Mouse (Mus musculus): ENCODE data around the gene Slc38a6.

The Slc38a6 gene

GRCm38 (mm10) chr12:73324180-73324586 is 37.6 kb downstream of the Slc38a6 start:
- DNase-seq (ENCODE audit: low spot score in 2 of 2), result no peak

DNA sequence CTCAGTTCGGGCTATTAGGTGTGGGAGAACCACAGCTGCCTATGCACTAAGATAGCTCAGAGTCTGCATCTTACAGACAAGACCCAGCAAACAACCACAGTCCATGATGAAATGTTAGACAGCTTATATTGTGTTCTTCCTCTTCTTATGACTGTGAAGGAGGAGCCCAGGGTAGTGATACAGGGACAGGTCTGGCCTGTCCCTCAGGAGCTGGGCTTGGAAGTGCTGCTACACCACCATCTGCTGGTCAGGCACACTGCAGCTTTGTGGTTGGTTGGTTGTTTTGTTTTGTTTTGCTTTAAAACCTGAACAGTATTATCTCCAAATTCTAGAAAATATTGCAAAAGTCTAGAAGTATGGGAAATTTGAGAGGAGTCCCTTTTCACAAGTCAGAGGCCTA is 38.2 kb downstream of the Slc38a6 start:
- DNase-seq (ENCODE audit: low spot score in 2 of 2), result no peak

DNA sequence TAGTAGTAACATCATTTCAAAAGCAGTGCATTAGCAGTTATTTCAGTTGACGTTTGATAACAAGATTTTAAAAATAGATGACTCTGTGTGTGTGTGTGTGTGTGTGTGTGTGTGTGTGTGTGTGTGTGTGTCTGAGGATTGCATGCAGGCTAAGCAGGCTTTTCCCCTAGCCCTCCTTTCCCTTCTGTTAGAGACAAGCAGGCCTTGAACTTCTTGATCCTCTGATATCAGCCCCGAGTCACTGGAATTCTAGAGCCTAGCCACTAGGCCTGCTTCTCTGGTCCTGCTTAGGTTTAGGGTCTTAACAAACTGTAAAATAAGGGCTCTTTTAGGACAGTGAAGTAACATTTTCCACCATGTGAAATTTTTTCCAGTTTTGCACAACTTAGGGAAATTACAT is 38.6 kb downstream of the Slc38a6 start:
- DNase-seq (ENCODE audit: low spot score in 2 of 2), result no peak

- no peak for DNase-seq (ENCODE audit: low spot score in 2 of 2)
Measured at GRCm38 (mm10) chr12:73325617-73326016, 39.0 kb downstream of the Slc38a6 start.

DNA sequence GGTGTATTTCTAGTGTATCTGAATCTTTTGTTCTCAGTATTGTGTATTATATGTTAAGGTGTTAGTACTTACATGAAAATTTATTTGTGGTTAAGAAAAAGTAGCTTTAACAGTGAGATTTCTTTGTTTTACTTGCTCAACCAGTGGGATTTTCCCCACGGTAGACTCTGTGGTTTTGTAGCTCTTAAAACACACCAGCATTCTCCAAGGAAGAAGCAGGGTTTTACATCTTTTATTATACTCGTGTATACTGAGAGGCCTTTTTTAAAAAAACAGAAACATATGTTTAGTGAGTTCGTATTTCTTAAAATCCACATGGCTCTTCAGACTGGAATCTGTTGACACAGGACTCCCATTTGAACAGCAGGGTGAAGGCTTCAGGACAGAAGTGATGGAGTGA is 40.8 kb downstream of the Slc38a6 start:
- no peak for DNase-seq (ENCODE audit: low spot score in 2 of 2)

DNA sequence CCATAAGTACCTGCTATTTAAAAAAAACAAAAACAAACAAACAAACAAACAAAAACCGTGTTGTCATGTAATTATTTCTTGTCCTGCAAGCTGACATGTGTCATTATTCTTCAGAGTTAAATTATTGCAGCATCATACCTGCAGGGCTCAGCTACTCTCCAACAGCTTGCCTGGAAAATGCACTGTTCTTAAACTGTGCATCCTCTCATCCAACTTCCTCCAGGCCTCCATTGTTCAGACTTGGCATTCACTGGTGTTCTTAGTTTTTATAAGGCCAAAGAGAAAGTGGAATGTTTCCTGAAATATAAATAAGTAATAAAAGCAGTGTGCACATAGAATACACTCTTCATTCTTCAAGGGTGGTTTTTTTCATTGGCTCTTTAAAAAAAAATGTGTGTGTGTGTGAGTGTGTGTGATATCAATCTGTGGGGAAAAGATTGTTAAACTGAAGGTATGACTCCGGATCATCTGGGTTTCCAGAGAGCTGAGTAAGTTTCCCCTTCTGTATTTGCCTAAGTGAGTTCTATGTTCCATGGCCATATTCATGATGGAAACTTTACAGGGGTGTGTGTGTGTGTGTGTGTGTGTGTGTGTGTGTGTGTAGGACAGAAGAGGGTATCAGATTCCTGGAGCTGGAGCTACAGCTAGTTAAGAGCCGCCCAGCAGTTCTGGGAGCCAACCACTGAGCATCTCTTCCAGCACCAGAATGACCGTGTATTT is 42.0 kb downstream of the Slc38a6 start:
- no peak for DNase-seq (ENCODE audit: low spot score in 2 of 2)

- DNase-seq (ENCODE audit: low spot score in 2 of 2), result no peak
Measured at GRCm38 (mm10) chr12:73330236-73330635, 43.7 kb downstream of the Slc38a6 start.

- no peak for DNase-seq (ENCODE audit: low spot score in 2 of 2)
Measured at GRCm38 (mm10) chr12:73332701-73333100, 46.1 kb downstream of the Slc38a6 start.

DNA sequence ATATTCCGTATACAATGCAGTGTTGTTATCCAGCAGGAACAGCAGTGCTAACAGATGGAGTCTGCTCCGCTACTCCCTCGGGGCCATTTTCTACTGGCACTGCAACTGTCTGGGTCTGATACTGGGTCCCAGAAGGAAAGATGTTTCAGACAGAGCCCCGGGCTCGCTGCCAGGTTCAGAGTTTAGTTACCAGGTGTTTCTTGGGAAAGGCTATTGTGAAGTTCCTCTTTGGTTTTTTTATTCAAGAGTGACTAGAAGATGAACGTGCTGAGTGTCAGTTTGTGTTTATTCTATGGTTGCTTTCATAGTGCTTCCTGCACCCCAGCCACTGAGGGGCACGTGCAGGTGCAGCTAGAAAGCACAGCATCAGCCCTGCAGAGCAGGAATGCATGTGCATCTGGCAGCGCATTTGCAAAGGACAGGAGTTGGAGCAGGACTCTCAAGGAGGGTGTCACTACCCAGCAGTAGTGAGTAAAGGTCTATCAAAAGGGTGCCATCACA is 47.5 kb downstream of the Slc38a6 start:
- DNase-seq (ENCODE audit: low spot score in 2 of 2), result peak in 1 of 2 experiments; percentile 39

GRCm38 (mm10) chr12:73337127-73337526 is 50.5 kb downstream of the Slc38a6 start:
- no peak for DNase-seq (ENCODE audit: low spot score in 2 of 2)

DNA sequence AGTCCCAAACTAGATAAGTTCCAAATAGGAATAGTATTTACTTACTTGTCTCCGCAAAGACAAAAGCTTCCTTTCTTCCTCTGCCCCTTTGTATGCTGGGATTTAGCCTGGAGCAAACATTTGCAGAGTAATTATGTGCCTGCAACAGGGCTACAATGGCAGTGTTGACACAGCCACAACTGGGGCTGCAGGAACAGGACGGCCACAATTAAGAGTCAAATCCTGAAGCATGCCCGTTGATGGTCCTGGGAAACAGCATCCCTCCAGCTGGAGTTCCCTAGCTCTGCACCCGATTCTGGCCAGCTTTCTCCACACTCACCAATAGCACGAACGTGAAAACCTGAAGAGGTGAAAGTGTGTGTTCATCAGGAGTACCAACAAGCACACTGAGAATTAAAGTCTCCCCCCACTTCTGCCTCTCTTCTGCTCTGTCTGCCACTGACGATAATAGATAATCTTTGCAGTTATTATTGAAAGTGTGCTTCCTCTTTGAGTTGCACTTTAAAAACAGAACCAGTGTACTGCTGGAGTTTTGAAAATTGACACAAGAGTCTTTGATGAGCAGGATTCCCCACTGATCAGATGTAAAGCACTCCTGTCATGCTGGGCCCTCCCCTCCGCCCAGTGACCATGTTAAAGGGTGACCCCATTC is 54.2 kb downstream of the Slc38a6 start:
- no peak for DNase-seq (ENCODE audit: low spot score in 2 of 2)

DNA sequence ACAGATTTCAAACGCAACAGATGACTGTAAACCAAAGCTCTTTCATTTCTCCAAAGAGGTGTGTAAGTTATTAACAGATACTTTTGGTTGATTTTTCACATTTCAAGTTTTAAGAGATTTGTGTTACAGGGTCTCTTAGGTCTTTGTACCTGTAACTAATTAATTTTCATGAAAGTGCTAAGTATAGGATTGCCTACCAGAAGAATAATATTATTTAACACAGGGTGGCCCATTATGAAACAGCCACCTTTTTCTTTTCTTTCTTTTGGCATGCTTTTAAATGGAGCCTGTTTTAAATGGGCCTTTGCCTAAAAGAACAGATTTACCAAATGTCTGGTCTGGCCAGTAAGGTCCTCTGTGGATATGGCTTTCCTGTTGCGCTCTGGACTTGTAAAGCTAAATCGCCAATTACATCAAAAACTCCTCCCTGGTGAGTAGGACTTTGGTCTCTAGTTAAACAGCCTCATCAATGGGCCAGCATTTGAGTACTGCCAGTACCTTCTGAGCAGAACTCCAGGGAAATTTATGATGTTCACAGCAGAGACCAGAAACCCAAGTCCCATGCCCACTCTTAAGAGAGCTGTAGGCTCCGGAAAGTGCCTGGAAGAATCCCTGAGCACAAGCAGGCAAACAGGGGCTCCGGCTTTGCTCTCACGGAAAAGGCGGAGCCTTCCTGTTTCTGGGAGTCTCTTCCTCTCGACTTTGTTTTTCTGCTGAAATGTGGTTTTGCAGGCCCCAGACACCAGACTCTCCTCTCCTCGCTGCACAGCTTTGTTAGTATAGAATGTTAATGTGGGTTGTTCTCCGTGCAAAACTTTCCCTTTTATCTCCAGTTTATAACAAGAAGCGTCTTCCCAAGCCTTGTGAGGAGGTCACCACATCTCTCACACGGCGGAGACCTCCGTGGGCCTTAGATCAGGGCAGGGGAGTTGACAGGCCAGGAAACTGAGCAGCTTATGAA is 55.4 kb downstream of the Slc38a6 start:
- DNase-seq (ENCODE audit: low spot score in 2 of 2), result no peak

- no peak for DNase-seq (ENCODE audit: low spot score in 2 of 2)
Measured at GRCm38 (mm10) chr12:73344300-73344699, 57.7 kb downstream of the Slc38a6 start.

GRCm38 (mm10) chr12:73345157-73345556 is 58.6 kb downstream of the Slc38a6 start:
- no peak for DNase-seq (ENCODE audit: low spot score in 2 of 2)

DNA sequence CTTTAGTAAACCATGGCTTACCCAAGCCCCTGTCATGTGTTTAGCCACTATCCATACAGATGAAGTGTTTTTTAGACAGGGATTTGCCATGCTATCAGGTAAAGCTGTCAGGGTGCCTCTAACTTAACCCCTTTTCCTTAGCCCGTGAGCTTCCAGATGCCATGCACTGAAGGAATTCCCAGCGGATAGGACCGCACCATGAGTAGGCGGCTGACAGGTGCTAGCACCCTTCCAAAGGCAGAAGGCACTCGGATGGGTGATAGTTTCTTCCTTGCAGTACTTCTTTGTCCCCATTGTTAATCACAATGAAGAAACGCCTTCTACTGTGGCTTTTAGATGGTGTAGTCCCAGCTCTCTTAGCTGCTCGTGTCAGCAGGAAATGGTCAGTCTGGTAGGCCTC is 60.6 kb downstream of the Slc38a6 start:
- no peak for DNase-seq (ENCODE audit: low spot score in 2 of 2)

GRCm38 (mm10) chr12:73350466-73350865 is 63.9 kb downstream of the Slc38a6 start:
- no peak for DNase-seq (ENCODE audit: low spot score in 2 of 2)

GRCm38 (mm10) chr12:73350982-73351381 is 64.4 kb downstream of the Slc38a6 start:
- no peak for DNase-seq (ENCODE audit: low spot score in 2 of 2)

DNA sequence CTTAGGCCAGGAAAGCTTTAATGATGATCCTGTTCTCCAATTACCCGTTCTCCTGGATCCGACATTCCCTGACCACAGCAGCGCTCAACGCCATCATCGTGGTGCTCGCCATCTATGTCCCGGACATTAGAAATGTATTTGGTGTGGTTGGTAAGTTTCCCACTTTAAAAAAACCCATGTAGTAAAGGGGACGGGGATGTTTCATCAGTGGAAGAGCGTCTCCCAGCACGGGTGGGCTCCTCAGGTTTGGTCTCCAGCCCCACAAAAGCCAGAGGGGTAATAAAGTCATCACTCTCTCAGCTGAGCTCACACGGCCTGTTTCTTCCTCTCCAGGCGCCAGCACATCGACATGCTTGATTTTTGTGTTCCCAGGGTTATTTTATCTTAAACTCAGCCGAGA is 65.2 kb downstream of the Slc38a6 start:
- DNase-seq (ENCODE audit: low spot score in 2 of 2), result no peak

DNA sequence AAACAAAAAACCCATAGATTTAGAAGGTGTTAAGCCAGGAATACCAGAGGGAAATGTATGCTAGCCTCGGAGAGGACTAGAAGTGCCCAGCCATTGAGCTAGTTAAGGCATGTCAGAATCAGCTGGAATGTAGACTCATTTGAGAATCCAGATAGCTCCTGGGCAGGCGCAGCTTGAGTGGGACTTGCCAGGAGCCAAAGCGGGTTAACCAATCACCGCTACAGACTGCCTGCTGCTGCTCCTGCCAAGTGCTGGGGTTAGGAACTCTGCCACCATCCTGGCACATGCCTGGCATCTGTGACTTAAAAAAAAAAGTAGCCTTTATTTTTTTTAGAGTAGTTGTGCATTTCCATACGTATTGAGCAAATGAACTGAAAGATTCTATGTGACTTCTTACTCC is 66.8 kb downstream of the Slc38a6 start:
- peak; percentile 44 to 56 for DNase-seq (ENCODE audit: low spot score in 2 of 2)

- DNase-seq (ENCODE audit: low spot score in 2 of 2), result no peak
Measured at GRCm38 (mm10) chr12:73354521-73354920, 67.9 kb downstream of the Slc38a6 start.

- no peak for DNase-seq (ENCODE audit: low spot score in 2 of 2)
Measured at GRCm38 (mm10) chr12:73355084-73355775, 68.7 kb downstream of the Slc38a6 start.

DNA sequence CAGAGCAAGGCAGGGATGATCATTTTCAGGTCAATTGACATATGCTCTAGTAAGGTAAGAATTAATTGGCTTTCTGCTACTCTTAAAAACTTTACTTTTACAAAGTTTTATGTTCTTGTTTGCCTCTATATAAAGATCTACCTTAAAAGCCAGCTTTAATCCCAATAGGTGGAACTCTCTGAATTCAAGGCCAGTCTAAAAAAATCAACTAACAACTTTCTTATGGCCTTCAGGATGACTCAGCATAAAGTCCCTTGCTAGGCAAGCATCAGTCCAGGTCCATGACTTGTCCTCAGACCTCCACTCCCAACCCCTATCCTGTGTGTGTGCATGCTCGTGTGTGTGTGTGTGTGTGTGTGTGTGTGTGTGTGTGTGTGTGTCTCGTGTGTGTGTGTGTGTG is 70.1 kb downstream of the Slc38a6 start:
- no peak for DNase-seq (ENCODE audit: low spot score in 2 of 2)
